Mouse (Mus musculus) stomach, postnatal 0 days (tissue): ENCODE results near the gene Shc2.

Experiments
- CTCF ChIP-seq: IDR thresholded peaks from 2 replicates; pipeline ENCODE4 v1.5.1; 2016; ENCODE audit warnings: antibody characterized with exemption, low read depth, mild to moderate bottlenecking, moderate library complexity
- EP300 ChIP-seq: optimal IDR thresholded peaks from 2 replicates; pipeline ENCODE3; 2016; ENCODE audit warnings: antibody characterized with exemption

DNA sequence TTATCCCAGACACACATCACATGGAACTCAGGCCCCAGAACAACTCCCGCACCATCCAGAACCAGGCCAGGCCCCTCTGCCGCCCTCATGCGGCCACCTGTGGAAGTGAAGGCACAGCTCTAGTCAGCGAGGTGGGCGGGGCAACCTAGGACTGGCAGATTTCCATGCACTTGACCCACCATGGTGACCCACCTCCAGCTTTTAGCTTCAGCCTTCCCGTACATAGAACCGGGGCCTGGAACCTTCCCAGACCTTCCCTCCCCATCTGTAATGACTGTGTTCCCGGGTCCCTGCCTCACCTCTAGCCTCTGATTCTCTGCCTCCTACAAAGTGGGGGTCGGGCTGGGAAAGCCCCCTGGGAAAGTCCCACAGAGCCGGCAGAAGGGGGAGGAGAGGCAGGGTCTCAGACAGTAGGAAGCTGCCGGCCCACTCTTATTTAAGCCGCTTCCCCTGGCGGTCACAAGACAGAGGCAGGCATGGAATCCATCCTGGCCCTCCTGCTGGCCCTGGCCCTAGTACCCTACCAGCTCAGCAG, 26.5 kb upstream of the Shc2 start, which contains the start of gene Madcam1:
- peak; percentile 93 for TF ChIP-seq CTCF
- TF ChIP-seq EP300: no peak
